Mouse (Mus musculus) ES-E14 (cell line): ENCODE data around the gene Olfr605.

ENCODE experiments used
- HCFC1 ChIP-seq: IDR thresholded peaks from 2 replicates; pipeline ENCODE4 v1.6.1; 2012; ENCODE audit warnings: low read length, inconsistent platforms, borderline replicate concordance; ENCODE audit not compliant: insufficient read depth
- ZC3H11A ChIP-seq: IDR thresholded peaks from 2 replicates; pipeline ENCODE4 v1.6.1; 2012; ENCODE audit warnings: low read depth, mild to moderate bottlenecking, inconsistent platforms, low read length, borderline replicate concordance

DNA sequence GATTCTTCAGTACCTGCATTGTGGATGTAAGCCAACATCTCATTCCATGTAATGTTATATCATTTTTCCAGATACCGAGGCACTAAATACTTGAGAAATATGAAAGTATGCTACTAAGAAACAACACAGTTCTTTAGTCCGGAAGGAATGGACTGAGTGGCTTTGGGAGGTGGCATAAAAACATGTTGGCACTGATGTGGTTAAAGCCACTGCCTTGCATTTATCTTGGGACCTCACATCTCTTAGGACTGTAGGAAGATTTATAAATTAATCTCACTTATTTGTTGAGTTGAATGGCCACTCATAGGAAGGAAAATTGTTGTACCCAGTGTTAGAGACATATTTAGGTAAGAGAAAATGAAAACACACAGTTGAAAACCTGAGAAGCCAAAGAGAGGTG is 3.5 kb upstream of the Olfr605 start, which contains the start of gene Olfr606:
- no peak for TF ChIP-seq HCFC1
- no peak for TF ChIP-seq ZC3H11A
